Mouse (Mus musculus) thymus, adult 18-20 months (tissue): ENCODE data around the gene Trit1.
"Not testable (repeated sequence)": the region's sequence is repeated elsewhere in the genome, so short reads cannot be mapped to it uniquely, and the experiment has no call there.

Experiments
- DNase-seq, 2 experiments: peaks; one replicate each; pipeline ENCODE4 v3.0.0; 2022; ENCODE audit warnings: mixed read lengths in 2 of 2

Trit1 gene

DNA sequence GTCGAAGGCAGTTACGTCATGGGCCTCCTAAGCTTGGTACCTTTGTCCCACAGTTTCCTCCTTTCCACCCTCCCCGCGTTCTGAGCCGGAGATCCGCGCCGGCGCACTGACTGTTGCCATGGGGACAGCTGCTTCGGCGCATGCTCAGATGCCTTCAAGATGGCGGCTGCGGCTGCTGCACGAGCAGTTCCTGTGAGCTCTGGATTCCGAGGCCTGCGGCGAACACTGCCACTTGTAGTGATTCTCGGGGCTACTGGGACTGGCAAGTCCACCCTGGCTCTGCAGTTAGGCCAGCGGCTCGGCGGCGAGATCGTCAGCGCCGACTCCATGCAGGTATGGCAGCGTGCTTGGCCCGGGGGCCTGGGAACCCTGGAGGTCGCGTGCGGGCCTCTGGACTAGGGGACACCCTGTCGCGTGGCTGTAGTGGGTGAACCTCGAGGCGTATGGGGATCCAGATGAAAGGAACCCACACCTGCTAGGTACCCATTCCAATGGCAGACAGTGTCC is at the start of gene Trit1:
Gene Trit1, plus strand, starts transcription at position 147 of the 507 bp plus-strand sequence.
- DNase-seq: peak; percentile 92 to 94

DNA sequence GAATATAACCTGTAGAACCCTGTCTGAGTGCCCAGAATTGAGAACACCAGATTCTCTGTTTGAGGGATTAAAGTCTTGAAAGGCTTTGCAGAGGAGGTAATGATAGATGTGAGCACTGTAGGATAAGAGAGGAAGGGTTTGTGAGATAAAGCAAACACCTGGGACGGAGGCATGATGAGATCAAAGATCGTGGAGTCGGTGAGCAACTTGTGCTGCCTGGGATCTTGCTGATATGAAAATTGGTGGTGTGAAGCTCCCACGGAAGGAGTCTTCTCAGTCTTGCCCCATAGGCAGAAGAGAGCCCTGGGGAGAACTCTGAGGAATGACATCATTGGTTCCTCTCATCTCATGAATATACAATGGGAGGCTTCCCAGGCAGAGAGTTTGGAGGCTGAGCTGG is 48.3 kb upstream of the Trit1 start:
- no peak for DNase-seq

DNA sequence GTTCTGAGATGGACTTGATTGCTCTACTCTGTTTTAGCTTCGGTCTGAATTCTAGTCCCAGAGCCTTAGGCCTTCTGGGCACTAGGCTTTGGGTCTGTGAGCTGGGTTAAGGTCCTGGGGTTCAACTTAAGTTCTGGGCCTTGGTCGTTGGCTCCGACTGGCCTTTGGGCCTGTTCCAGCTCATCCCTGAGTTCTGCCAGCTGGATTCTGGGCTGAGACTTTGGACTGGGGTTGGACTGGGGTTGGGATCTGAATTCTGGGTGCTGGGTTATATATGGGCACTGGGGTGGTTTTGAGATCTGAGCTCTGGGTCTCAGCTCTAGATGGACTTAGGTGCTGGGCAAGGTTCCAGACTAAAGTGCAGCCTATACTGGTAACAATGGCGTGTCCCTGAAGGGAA is 45.2 kb upstream of the Trit1 start:
- no peak for DNase-seq

DNA sequence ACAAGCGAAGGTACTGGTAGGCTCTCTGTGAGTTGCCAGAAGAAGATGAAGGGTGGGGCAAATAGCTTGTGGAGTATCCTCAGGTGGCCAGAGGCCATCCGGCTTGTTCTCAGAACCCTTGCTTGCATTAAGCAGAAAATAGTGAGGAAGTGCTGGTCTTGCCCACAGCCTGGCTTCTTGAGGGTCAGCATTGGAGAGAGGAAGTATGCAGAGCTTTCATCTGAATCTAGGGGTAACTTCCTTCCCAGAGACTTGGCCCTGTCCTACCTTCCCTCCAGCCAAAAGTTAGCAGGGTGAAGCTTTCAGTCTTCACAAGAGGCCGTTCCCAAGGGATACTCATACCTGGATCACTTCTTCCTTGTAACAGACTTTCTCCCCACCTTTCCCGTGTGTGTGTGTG is 44.8 kb upstream of the Trit1 start:
- no peak for DNase-seq

DNA sequence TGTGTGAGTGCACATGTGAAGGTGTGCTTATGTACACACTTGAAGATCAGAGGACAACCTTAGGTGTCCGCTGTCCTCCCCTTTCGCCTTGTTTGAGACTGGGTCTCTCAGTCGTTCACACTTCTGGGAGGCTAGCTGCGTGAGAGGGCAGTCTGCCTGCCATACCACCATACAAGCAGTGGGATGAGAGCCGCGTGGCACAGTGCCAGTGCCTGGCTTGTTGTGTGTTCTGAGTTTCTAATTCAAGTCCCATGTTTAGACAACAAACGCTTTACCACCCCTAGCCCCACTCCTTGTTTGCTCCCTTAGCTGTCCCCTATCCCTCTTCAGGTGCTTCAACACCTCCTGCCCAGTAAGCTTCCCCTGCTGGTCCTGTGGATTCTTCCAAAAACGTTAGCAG is 44.3 kb upstream of the Trit1 start:
- DNase-seq: no peak

DNA sequence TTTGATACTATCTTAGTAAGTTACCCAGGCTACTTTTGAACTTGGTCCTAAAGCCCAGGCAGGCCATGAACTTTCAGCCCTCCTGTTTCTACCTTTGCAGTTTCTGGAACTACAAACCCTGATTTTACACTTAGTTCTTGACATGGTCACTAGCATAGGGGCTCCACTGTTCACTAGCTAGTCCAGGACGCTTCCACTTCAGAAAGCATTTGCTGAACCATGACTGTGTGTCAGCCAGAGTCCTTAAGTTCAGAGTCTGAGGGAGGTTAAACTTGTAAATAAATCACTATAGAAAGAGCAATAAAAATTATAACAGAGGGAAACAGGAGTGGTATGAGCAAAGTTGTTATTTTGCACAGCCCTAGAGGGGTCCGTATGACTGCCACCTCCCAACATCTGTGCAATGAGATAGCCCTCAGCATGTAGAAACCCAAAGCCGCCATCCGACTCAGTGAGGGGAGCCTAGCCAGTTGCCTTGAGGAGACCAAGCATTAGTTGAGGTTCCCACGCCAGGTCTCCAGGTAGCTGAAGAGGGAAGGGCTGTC is 41.3 kb upstream of the Trit1 start:
- DNase-seq: no peak

DNA sequence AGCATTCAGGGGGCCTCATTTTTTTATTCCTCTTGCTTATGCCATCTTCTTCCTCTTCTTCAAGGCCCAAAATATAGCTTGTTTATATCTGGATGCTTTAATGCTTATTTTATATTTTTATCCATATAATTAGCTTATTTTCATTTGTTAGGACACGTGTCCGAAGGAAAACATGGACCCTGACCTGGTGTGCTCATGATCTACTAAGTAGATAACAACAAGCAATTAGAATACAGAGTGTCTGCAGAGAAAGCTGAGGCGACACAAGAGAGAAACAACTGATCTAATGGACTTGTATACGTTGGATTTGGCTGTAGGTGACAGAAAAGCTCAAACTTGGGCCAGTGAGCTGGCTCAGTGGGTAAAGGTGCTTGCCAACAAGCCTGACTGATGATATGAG is 39.5 kb upstream of the Trit1 start:
- DNase-seq: no peak

DNA sequence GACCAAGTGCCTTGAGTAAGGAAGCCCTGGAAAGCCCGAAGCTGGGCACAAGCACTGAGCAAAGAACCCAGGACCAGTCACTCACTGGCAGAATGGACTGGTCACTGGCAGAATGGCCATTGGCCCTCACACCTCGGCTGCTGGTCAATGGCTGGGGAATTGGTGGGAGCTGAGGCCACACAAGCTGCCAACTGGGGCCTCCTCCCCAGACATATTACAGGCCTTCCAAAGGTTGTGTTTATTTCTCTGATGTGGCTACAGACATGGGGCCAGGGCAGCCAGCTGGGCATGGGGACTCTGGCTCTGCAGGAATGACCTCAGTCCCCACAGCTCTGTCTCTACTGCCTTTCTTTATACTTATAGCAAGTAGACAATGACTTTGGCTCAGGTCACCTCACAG is 37.5 kb upstream of the Trit1 start:
- DNase-seq: no peak

DNA sequence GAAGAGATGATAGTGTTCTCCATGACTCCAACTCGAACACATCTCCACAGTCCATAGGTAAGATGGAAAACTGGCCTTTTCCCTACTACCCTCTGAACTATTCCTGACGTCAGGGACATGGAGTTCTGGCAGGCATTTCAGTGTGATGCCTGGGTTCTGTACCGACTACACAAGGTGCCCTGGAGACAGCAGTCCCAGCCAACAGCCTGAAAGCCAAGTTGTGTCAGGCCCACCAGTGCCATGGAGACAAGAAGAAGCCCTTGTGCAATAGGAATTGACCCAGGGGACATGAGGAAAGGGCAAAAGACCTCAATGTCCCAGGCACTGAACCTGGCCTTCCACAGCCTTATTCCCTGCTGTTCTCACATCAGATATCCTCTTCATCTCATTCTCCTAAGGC is 36.6 kb upstream of the Trit1 start:
- no peak for DNase-seq

DNA sequence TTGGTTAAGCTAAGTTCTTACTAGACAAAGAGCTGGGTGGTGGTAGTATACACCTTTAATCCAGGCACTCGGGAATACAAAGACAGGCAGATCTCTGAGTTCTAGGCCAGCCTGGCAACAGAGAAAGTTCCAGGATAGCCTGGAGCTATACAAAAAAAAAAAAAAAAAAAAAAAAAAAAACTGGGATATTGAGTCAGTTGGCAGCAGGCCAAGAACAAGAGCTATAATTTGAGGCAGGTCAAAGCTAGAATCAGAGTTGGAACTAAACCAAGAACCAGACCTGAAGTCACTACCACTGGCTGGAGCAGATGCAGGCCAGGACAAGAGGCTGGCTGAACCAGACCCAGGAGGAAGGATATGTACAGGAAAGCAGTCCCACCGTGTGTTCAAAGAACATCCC is 35.7 kb upstream of the Trit1 start:
- no peak for DNase-seq

DNA sequence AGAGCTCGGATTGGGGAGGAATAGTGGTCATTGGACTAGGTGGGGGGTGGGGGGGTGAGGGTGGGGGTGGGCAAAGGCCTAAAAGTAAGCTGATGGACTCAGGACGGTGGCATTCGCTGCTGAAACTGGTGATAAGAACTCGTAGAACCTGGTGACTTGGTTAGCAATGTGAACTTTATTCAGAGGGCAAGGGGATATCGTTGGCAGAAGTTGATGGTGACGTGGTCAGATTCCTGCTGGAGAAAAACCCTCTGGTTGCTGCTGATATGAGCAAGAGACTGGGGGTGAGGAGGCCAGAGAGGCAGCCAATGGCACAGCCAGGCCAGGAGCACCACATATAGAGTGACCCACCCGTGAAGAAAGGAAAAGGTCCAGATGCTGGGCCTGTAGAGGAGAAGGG is 35.2 kb upstream of the Trit1 start:
- DNase-seq: no peak

DNA sequence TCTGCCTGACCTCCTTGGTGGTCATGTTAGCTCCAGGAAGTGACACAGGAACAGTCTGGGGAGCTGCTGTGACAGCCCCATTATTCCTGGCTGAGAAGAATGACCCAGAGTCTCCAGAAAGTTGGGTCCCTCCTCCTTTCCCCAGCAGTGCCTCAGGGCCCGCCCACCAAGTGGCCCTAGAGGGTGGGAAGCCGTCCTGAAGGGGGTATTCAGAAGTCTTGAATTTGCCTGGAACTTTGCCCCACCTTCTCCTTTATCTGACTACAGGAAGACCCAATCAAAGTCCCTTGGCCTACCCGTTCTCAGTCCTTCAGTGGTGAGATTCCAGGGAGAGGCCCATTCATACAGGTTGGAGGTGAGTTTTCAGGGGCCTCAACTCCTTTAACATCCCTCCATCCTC is 34.5 kb upstream of the Trit1 start:
- DNase-seq: no peak

DNA sequence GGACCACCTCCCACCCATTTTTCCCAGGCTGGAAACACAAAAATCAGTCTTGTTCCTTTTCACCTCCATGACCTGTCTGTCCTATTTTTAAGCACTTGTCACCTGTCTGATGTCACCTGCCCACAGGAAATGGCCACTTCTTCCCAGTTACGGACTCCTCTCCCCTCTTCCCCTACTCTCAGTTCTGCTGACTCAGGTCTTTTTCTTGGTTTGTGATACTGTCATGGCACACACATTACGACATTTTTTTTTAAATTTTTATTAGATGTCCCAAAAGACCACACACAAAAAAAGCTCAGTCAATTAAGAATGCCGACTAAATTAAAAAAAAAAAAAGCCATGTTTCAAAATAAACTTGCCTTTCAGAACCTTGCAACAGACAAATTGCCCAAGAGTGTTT is 33.9 kb upstream of the Trit1 start:
- DNase-seq: no peak

DNA sequence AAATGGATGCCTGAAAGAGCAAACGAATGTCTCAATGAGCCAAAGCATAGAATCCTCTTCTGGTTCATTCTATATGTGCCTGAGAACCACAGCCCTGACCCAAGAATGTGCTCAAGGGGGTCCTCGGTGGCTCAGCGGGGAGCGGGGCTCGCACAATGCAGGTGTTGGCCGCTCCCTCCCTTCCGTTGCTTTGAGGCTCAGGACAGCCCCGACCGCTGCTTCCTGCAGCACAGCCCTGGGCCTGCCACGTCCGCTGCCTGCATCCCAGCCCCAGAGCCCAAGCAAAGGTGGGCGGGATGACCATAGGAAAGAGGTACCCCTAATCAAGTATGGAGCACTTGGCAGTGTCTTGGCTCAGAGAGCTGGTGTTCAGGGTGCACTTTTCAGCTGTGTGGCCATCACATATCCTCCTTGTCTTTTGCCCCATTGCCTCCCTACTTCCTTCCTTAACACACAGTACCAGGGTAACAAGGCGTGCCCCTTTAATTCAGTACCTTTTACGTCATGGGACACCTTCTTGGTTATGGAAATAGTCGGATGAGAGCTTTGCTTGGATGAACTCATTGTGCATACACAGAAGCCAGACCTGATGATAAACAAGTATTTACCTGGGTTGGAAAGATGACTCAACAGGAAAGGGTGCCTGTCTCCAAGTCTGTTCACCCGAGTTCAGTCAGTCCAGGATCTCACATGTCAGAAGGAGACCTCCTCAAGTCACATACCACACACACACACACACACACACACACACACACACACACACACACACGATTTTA is 32.7 kb upstream of the Trit1 start:
- DNase-seq: peak; percentile 28 to 48

DNA sequence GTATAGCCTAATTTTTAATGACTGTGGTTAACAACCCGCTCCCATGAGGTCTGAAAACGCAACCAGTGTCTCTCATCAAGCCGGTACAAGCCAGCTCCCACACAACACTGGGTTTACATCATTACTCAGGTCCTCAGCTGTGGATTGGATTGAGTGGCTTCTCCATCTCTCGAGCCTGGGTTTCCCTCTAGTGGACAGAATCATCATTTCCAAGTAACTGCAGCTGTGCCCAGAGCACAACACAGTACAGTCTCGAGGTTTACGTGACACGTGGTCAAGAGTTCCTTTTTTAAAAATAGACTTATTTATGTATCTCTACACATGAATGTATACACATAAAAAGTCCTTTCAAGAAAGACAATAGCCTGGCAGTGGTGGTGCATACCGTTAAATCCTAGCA is 31.3 kb upstream of the Trit1 start:
- peak in 1 of 2 experiments; percentile 43 for DNase-seq

DNA sequence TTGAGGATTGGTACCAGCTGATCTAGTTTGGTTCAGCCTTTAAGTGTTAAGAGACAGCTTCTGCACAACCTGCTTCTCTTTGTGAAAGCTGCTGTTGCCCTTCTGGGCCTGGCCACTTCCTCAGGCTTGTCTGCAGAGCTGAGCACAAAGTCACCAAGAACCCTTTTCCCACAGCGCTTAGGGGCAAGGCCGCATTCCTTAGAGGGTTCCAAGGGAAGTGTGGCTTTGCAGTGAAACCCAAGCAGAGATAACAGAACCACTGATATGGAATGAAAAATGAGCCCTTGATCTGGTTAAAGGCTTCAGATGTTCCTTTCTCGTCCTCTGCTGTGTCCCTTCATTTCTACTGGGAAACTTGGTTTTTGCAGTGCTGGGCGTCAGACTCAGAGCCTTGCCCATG is 29.0 kb upstream of the Trit1 start:
- no peak for DNase-seq

DNA sequence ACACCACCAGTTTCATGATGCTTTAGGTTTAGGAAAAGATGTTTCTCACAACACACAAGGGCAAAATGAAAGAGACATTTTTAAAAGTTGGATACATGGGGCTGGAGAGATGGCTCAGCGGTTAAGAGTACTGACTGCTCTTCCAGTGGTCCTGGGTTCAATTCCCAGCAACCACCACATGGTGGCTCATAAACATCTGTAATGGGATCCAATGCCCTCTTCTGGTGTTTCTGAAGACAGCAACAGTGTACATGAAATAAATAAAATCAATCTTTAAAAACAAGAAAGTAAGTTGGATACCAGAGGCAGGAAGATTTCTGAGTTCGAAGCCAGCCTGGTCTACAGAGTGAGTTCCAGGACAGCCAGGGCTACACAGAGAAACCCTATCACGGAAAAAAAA is 28.4 kb upstream of the Trit1 start:
- not testable (repeated sequence) for DNase-seq

DNA sequence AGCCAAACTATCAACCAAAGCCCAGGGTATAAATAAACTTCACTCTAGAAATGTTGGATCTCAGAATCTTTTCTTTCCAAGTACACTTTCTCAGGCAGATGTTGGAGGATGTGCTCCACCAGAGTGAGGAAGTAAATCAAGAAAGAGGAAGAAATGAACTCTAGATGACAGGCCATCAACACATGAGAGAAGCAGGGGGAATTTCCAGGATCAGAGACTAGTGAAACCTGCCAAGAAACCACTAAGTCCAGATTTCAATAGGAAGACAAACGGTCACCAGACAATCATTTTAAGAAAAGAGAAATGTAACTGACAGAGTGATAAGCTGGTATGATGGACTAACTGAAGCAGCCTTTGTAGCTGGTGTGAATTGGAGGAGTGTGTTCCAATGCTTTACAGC is 25.2 kb upstream of the Trit1 start:
- no peak for DNase-seq

DNA sequence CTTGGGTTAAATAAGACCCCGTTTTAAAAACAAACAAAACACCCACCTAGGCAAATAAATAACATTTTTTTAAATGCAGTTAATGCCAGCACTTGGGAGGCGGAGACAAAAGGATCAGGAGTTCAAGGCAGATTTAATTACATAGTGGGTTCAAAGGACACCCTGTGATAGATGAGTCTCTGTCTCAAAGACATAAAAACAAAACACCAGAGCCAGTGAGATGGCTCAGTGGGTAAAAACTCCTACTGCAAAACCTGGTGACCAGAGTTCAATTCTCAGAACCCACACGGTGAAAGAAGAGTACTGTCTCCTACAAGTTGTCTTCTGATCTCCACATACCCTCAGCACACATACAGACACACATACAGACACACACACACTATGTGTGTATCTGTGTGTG is 24.1 kb upstream of the Trit1 start:
- no peak for DNase-seq

DNA sequence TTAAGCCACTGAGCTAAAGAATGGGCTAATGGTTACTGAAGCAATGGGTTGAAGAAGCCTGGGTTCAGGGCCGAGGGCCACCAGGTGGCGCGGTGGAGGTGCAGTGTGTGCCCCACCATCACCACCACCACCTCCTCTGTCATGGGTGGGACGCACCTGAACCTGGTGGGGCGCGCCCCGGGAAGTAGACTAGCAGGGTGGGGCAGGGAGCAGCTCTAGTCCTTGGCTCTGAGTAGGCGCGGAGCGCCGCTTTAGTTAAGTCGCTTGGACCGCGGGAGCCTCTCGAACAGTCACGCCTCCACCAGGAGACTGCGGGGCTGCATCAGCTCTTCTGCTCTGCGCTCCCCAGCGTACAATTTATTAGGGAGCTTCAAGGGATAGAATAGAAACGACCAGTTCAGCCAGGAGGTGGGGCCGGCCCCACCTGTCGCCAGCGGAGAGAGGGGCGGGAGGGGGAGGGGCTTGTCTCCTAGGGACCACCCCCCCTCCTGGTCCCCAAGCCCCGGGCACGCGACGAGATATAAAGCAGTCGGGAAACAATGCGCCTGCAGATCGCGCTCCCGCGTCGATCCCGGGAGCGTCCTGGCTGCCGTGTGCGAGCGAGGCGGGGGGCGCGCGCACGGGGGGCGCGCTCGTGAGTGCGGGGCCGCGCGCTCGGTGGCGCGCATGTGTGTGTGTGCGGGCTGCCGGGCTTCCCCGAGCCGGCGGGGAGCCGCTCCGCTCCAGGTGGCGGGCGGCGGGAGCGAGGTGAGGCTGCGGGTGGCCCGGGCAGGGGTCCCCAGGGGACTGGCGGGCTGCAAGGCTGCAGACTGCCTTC is 20.8 kb upstream of the Trit1 start, which contains the start of gene Mycl:
Gene Mycl, plus strand, starts transcription at position 249 of the 817 bp plus-strand sequence.
- DNase-seq: peak; percentile 71 to 72

DNA sequence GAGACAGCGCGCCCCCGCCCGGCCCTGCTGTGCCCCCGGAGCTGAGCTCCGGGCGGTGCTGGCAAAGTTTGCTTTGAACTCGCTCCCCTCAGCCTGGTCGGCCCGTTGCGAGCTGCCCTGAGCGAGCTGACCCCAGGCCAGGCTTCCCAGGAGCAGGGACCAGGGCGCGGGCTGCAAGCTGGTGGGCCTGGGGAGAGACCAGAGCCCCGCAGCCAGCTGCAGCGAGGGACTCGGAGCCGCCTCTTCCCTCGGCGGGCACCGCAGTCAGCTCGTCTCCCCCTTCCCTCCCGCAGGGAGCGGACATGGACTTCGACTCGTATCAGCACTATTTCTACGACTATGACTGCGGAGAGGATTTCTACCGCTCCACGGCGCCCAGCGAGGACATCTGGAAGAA is 20.2 kb upstream of the Trit1 start:
- peak; percentile 17 to 31 for DNase-seq

DNA sequence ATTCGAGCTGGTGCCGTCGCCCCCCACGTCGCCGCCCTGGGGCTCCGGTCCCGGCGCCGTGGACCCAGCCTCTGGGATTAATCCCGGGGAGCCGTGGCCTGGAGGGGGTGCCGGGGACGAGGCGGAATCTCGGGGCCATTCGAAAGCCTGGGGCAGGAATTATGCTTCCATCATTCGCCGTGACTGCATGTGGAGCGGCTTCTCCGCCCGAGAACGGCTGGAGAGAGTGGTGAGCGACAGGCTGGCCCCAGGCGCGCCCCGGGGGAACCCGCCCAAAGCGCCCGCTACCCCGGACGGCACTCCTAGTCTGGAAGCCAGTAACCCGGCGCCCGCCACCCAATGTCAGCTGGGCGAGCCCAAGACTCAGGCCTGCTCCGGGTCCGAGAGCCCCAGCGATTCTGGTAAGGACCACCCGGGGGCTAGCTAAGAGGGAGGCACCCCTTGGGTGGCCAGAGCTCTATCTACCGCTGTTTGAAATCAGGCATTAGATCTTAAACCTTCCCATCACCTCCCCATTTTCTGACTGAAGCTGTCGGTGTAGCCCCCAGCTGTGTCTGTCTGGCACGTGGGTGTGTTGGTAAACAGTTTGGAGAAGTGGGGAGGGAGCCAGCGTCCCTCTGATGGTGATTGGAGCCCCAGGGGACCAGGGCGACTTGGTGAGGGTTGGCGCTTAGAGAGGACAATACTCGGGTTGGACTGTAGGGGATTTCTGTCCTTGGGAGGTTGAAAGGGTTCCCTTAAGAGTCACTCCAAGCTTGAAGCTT is 19.6 kb upstream of the Trit1 start:
- peak in 1 of 2 experiments; percentile 7 for DNase-seq
